Mouse (Mus musculus) midbrain, embryonic 16.5 days (tissue): ENCODE results near the gene Rnf169. TPM values are rescaled to one million over a fixed set of nuclear protein-coding genes. Genes with fewer than 3 reads are reported as not detected.
"Not testable (repeated sequence)": the region's sequence is repeated elsewhere in the genome, so short reads cannot be mapped to it uniquely, and the experiment has no call there.

Experiments
- ATAC-seq: fragments of 200-750 bp; cut with Nextera tagmentation; 2 replicates; pipeline ENCODE4 v1.8.0; 2017; ENCODE audit warnings: moderate TSS enrichment
- H3K27ac ChIP-seq: fragments of 300-500 bp; sonication (generic); 2 replicates; pipeline ENCODE4 v1.5.1; 2014; ENCODE audit warnings: mild to moderate bottlenecking, low read length, mixed read lengths
- H3K27me3 ChIP-seq: fragments of 300-500 bp; sonication (generic); 2 replicates; pipeline ENCODE4 v1.6.1; 2014; ENCODE audit warnings: low read depth, low read length, mixed read lengths; ENCODE audit not compliant: control insufficient read depth, insufficient read depth
- H3K36me3 ChIP-seq: fragments of 300-500 bp; sonication (generic); 2 replicates; pipeline ENCODE4 v1.6.1; 2014; ENCODE audit warnings: mild to moderate bottlenecking, low read length, moderate library complexity, mixed read lengths; ENCODE audit not compliant: control insufficient read depth, insufficient read depth
- H3K4me1 ChIP-seq: fragments of 300-500 bp; sonication (generic); 2 replicates; pipeline ENCODE4 v1.6.1; 2014; ENCODE audit warnings: mild to moderate bottlenecking, low read length, mixed read lengths; ENCODE audit not compliant: control insufficient read depth, insufficient read depth
- H3K4me2 ChIP-seq: fragments of 300-500 bp; sonication (generic); 2 replicates; pipeline ENCODE4 v1.6.1; 2014; ENCODE audit warnings: mild to moderate bottlenecking, low read length, mixed read lengths
- H3K4me3 ChIP-seq: fragments of 300-500 bp; sonication (generic); 2 replicates; pipeline ENCODE4 v1.5.1; 2014; ENCODE audit warnings: low read depth, mild to moderate bottlenecking, low read length, moderate library complexity, mixed read lengths
- H3K9ac ChIP-seq: fragments of 300-500 bp; sonication (generic); 2 replicates; pipeline ENCODE4 v1.6.1; 2014; ENCODE audit warnings: low read depth, low read length, mixed read lengths
- H3K9me3 ChIP-seq: fragments of 300-500 bp; sonication (generic); replicated peaks from 2 replicates; pipeline ENCODE4 v1.6.1; 2014; ENCODE audit warnings: mild to moderate bottlenecking, low read length, mixed read lengths; ENCODE audit not compliant: control insufficient read depth, poor library complexity, severe bottlenecking
- WGBS: fragments of 180-500 bp; shearing (Covaris S2); extraction: QIAGEN DNeasy Blood & Tissue Kit; methylation state at CpG from one replicate; pipeline ENCODE4 v1.1.7; 2014; 5-methylcytosine and 5-hydroxymethylcytosine counted together
- polyA plus RNA-seq: library from polyadenylated mRNA; unstranded; fragments of >200 nt; fragmentation: Nextera tagmentation; extraction: Ambion mirVana; gene quantifications from 2 replicates; pipeline ENCODE4 v1.2.1, GENCODE M21; 2015

Rnf169 gene
- polyA plus RNA-seq, 1 experiment from 2014 or later: 4.4 TPM

DNA sequence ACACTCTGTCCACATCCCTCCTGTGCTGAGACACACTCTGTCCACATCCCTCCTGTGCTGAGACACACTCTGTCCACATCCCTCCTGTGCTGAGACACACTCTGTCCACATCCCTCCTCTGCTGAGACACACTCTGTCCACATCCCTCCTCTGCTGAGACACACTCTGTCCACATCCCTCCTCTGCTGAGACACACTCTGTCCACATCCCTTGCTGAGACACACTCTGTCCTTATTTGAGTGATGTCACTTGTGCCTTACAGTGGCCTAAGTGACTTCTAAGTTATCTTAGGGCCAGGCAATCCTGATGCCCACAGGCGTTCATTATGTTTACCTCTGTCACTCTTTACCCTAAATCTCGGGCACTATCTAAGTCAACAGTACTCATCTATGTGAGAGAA lies 19.7 kb downstream of the Rnf169 start:
- H3K9me3 ChIP-seq, H3K4me3 ChIP-seq, ATAC-seq, H3K4me2 ChIP-seq, H3K36me3 ChIP-seq, H3K9ac ChIP-seq, H3K27ac ChIP-seq, H3K27me3 ChIP-seq: not testable (repeated sequence)
- H3K4me1 ChIP-seq: peaks cover 19% of the 10 kb centered on the region
- 92% methylated on average over 2 of the region's 2 CpGs for WGBS

DNA sequence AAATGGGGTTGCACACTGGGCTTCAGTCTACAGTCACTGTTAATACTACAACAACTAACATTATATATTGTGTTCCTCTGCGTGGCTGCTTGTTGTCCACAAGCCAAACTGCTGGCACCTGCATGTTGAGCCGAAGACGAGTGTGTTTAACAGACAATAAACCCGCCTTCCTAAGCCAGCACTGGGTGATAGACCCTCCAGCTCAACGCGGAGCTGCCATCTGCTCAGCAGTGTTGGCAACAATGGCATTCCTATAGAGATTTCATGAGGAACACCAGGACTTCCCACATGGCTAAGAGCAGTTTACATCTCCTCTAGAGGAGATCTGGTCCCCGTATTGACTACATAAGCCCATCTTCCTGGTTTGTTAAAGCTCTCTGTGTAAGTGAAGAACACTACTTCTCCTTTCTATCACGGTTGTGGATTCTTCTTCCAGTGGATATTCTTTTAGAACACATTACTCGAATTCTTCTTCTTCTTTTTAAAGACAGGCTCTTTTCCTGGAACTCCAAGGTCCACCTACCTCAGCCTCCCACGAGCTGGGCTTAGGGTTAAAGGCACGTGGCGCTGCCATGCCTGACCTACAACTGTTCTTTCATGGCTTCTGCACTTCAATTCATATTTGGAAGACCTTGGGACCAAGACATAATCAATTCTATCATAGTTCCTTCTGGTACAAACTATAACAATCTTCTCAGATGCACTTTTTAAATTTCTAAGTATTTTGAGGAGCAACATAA lies 22.9 kb downstream of the Rnf169 start:
- no peaks in the 10 kb centered on the region for H3K27me3 ChIP-seq
- WGBS: 78% methylated on average over 12 of the region's 12 CpGs
- H3K27ac ChIP-seq: no peak overlapping the region
- 0 out of 2 replicates have a peak, but pooled peaks cover 2% of the 10 kb centered on the region for H3K4me1 ChIP-seq
- H3K4me2 ChIP-seq: no peak overlapping the region
- no peak for ATAC-seq
- no peaks in the 10 kb centered on the region for H3K36me3 ChIP-seq
- H3K9ac ChIP-seq: no peak overlapping the region
- H3K9me3 ChIP-seq: no peaks in the 10 kb centered on the region
- H3K4me3 ChIP-seq: no peak overlapping the region

GRCm38 (mm10) chr7:99956095-99956494 lies 24.2 kb downstream of the Rnf169 start:
- H3K9ac ChIP-seq: no peak overlapping the region
- no peaks in the 10 kb centered on the region for H3K27me3 ChIP-seq
- H3K4me3 ChIP-seq: no peak overlapping the region
- H3K4me2 ChIP-seq: no peak overlapping the region
- H3K36me3 ChIP-seq: no peaks in the 10 kb centered on the region
- ATAC-seq: no peak
- H3K9me3 ChIP-seq: no peaks in the 10 kb centered on the region
- H3K4me1 ChIP-seq: 0 out of 2 replicates have a peak, but pooled peaks cover under 1% of the 10 kb centered on the region
- no peak overlapping the region for H3K27ac ChIP-seq
- 98% methylated on average over 7 of the region's 7 CpGs for WGBS

DNA sequence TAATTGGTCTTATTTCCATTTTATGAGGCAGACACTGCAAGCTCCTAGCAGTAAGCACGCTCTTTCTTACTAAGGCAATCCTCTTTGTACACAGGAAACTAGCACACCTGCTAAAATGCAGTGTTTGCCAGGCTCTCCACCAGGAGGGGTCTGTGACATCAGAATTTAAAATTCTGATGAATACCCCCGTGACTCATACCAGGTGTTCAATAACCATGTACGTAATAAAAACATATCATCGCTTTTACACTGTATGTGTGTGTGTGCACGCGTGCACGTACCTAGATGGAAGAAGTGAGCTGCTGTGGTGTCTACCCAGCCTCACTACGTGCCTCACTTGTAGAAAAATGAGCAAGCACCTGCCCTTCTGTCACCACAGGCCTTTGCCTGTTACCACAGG lies 26.0 kb downstream of the Rnf169 start:
- no peak overlapping the region for H3K9ac ChIP-seq
- no peak overlapping the region for H3K4me2 ChIP-seq
- no peak for ATAC-seq
- no peak overlapping the region for H3K4me3 ChIP-seq
- WGBS: 96% methylated on average over 8 of the region's 8 CpGs
- H3K36me3 ChIP-seq: no peaks in the 10 kb centered on the region
- no peak overlapping the region for H3K27ac ChIP-seq
- no peaks in the 10 kb centered on the region for H3K9me3 ChIP-seq
- H3K27me3 ChIP-seq: no peaks in the 10 kb centered on the region
- H3K4me1 ChIP-seq: no peaks in the 10 kb centered on the region

GRCm38 (mm10) chr7:99953442-99954098 lies 26.7 kb downstream of the Rnf169 start:
- 96% methylated on average over 6 of the region's 6 CpGs for whole genome bisulfite sequencing
- Histone ChIP-seq H3K27ac (no peak overlapping the region), H3K27me3 (no peaks in the 10 kb centered on the region), H3K4me2 (no peak overlapping the region), H3K4me1 (no peaks in the 10 kb centered on the region), H3K9ac (no peak overlapping the region), H3K4me3 (no peak overlapping the region), H3K36me3 (no peaks in the 10 kb centered on the region), H3K9me3 (no peaks in the 10 kb centered on the region)
- no peak for ATAC-seq

DNA sequence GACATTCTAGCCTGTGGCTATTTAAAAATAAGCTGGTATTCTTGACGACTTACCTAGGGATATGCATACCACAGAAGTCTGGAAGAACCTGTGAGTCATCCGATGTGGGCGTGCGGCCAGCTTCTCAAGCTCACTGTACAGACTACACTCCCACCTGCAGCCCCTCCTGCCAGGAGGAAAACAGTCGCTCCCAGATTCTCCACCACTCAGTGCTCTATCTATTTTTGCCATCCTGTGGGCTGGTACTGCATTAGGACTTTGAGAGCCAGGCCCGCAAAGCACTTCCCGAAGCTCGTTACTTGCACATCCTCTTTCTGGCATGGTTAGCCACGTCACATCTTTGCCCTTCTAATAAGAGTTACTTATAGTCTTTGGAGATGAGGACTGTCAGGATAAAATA lies 32.9 kb downstream of the Rnf169 start:
- peaks cover 14% of the 10 kb centered on the region for H3K36me3 ChIP-seq
- H3K9me3 ChIP-seq: no peaks in the 10 kb centered on the region

DNA sequence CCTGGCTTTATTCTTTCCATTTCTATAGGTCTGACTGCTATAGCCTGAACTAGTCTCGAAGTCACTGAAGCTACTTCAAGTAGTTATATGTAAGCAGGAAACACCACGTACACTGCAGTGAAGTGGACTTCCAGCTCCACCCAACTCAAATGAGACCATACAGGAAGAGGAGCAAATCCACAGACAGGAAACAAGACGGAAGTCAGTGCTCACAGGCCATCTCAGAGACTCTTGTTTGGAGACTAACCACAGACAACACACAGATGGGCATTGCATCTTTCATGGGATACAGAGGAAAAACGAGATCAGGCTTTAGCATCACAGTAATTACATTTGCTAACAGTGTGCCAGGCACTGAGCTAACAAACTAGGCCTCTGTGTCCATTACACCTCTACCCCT lies 33.9 kb downstream of the Rnf169 start:
- Histone ChIP-seq H3K36me3 (peaks cover 14% of the 10 kb centered on the region), H3K4me3 (no peak overlapping the region), H3K9me3 (no peaks in the 10 kb centered on the region), H3K27me3 (no peaks in the 10 kb centered on the region), H3K4me2 (no peak overlapping the region), H3K9ac (no peak overlapping the region), H3K4me1 (no peaks in the 10 kb centered on the region), H3K27ac (no peak overlapping the region)
- WGBS: 97% methylated on average over 4 of the region's 4 CpGs
- no peak for ATAC-seq

More for the DNA sequence above, 32.9 kb downstream of the Rnf169 start:
- H3K9ac ChIP-seq: no peak overlapping the region
- H3K4me3 ChIP-seq: no peak overlapping the region
- ATAC-seq: 0 out of 2 replicates have a peak, but pooled peaks have one; percentile 32
- 85% methylated on average over 9 of the region's 9 CpGs for WGBS
- H3K27ac ChIP-seq: no peak overlapping the region
- H3K27me3 ChIP-seq: no peaks in the 10 kb centered on the region
- H3K4me2 ChIP-seq: no peak overlapping the region
- no peaks in the 10 kb centered on the region for H3K4me1 ChIP-seq

DNA sequence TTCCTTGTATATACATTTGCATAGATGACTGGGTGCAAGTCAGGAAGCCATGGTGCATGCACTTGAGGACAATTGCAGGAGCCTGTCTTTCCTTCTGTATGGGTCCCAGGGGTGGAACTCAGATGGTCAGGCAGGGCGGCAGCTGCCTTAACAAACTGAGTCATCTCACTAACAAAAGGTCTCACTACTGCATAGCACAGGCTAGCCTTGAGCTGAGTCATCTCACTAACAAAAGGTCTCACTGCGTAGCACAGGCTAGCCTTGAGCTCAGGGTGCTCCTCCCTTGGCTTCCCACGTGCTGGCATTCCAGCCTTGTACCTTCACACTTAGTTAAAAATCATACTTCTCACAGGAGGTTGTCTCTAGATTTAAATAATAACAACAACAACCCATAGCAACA lies 34.3 kb downstream of the Rnf169 start:
- Histone ChIP-seq H3K4me1 (no peaks in the 10 kb centered on the region), H3K4me2 (no peak overlapping the region), H3K36me3 (peaks cover 14% of the 10 kb centered on the region), H3K9me3 (no peaks in the 10 kb centered on the region), H3K4me3 (no peak overlapping the region), H3K27me3 (no peaks in the 10 kb centered on the region), H3K27ac (no peak overlapping the region), H3K9ac (no peak overlapping the region)
- 95% methylated on average over 3 of the region's 3 CpGs for WGBS
- no peak for ATAC-seq

- not testable (repeated sequence) for H3K27me3 ChIP-seq, H3K27ac ChIP-seq, ATAC-seq, H3K4me1 ChIP-seq, H3K9me3 ChIP-seq, H3K4me2 ChIP-seq, H3K9ac ChIP-seq, H3K4me3 ChIP-seq
- H3K36me3 ChIP-seq: peaks cover 20% of the 10 kb centered on the region
- WGBS: 94% methylated on average over 22 of the region's 22 CpGs
Measured at GRCm38 (mm10) chr7:99945012-99945411, 35.2 kb downstream of the Rnf169 start.
